Mouse (Mus musculus) testis, adult 2 months (tissue): ENCODE data around the gene Ifi27l2a.

Source experiments
- CTCF ChIP-seq: fragments of 200-500 bp; IDR thresholded peaks from 2 replicates; pipeline ENCODE4 v1.5.1; 2012; ENCODE audit warnings: low read depth, mild to moderate bottlenecking, inconsistent platforms, low read length, moderate library complexity; ENCODE audit not compliant: control insufficient read depth, insufficient read depth, insufficient replicate concordance
- POLR2A ChIP-seq: fragments of 200-500 bp; IDR thresholded peaks from 2 replicates; pipeline ENCODE4 v1.6.1; 2012; ENCODE audit warnings: low read depth, mild to moderate bottlenecking, inconsistent platforms, low read length, moderate library complexity; ENCODE audit not compliant: control insufficient read depth

DNA sequence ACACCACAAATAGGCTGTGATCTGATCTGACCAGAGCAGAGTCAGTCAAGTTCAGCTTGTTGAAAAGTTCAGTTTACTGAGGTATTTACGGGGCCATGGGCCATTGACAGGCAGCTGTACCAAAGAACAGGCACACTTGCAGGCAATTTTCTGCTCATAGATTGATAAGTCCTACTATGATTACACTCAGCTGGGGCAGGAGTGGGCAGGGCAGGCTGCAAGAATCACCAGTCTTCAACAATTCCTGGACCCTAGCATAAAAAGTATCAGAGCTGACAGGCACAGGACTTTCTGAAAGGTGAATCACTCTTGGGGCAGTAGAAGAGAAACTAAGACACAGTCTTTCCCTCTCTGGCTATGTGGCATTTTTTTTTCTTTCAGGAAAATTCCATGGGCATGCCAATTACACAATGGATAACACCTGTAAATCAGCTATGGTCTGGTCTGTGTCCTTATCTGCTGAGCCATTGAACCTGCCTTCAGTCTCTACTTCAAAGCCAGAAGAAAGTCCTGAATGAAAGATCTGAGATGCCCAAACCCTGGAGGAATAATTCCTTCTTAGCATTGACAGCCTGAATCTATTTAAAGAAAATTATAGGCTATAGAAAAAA is 33.4 kb upstream of the Ifi27l2a start:
- TF ChIP-seq CTCF = no peak
- TF ChIP-seq POLR2A = no peak
